ENCODE assay signal across 9 mouse cellular contexts in the genomic region with DNA sequence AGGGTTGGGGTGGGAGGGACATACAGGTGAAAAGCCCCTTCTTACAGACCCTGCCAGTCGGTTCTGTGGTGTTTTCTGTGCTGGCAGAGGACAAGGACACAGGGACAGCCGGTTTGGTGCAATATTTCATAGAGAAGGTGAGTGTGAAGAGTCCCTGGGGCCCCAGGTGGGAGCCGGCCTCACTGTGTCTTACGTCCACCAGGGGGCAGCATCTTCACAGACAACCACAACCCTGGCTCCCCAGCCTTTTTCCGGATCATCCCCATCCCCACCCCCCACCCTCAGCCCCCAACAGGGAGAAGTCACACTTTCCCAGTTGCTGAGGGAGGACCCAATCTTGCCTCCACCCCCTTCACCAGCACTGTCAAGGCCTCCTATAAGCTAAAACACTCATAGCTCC. TPM values are rescaled to one million over a fixed set of nuclear protein-coding genes. Genes with fewer than 3 reads are reported as not detected.
DNase-seq lines count a peak whose midpoint lies in the region; ATAC-seq and TF ChIP-seq lines count a peak whose summit lies in the region.
"Had no signal": no experiment of that assay in that cellular context is flagged by ENCODE, and none has a peak within 500 bp of the region (broad histone marks: within the 10 kb centered on the region; RNA-seq: fewer than 3 reads in every experiment).

No protein-coding gene starts in this region.

- H3K4me2 ChIP-seq in lung, embryonic 14.5 days: no peak overlapping the region

- TF ChIP-seq CTCF in lung, embryonic 14.5 days (IDR thresholded peaks at IDR 0.05; ENCODE audit: low read depth): peak; percentile 77

- no peak overlapping the region for H3K27ac ChIP-seq in lung, embryonic 14.5 days (ENCODE audit: low read depth)
- H3K27ac ChIP-seq in limb, embryonic 10.5 days: no peak overlapping the region

- no peaks in the 10 kb centered on the region for H3K9me3 ChIP-seq in lung, embryonic 14.5 days (ENCODE audit: low read depth, low read length)
- no peaks in the 10 kb centered on the region for H3K9me3 ChIP-seq in limb, embryonic 10.5 days (replicated peaks)

- H3K36me3 ChIP-seq in lung, embryonic 14.5 days (ENCODE audit: insufficient read depth): no peaks in the 10 kb centered on the region
- no peaks in the 10 kb centered on the region for H3K36me3 ChIP-seq in limb, embryonic 10.5 days

- WGBS in lung, embryonic 14.5 days: 0% methylated on average over 5 of the region's 5 CpGs
- WGBS in limb, embryonic 10.5 days: 3% methylated on average over 5 of the region's 5 CpGs

- no peaks in the 10 kb centered on the region for H3K27me3 ChIP-seq in lung, embryonic 14.5 days (ENCODE audit: insufficient read depth, low read length)
- no peaks in the 10 kb centered on the region for H3K27me3 ChIP-seq in limb, embryonic 10.5 days (ENCODE audit: low read depth, poor library complexity, severe bottlenecking)

- H3K4me3 ChIP-seq in lung, embryonic 14.5 days (ENCODE audit: low read depth, low read length): no peak overlapping the region
- no peak overlapping the region for H3K4me3 ChIP-seq in limb, embryonic 10.5 days

- H3K9ac ChIP-seq in lung, embryonic 14.5 days: no peak overlapping the region

- no peaks in the 10 kb centered on the region for H3K4me1 ChIP-seq in lung, embryonic 14.5 days (ENCODE audit: insufficient read depth)
- no peaks in the 10 kb centered on the region for H3K4me1 ChIP-seq in limb, embryonic 10.5 days

- DNase-seq in lung, embryonic 14.5 days: peak; percentile 59
- no peak for DNase-seq in lung, adult 18-20 months
- peak; percentile 81 for DNase-seq in ZHBTc4 (ENCODE audit: low read depth, low spot score)
- peak; percentile 48 to 64 for DNase-seq in cerebellum, postnatal 4 days (ENCODE audit: low spot score in 2 of 2)
- DNase-seq in heart, postnatal 14 days: peak; percentile 39 to 44
- DNase-seq in limb, embryonic 10.5 days (ENCODE audit: low spot score): peak; percentile 75
- peak; percentile 78 for DNase-seq in retina, embryonic 14.5 days (ENCODE audit: low spot score)
- DNase-seq in ovary, postnatal 14 days (ENCODE audit: low spot score): no peak

- intact Hi-C loops in heart, postnatal 14 days (cut with DNase I): loop anchor here (1.0 kb wide), 1 partner anchor 49 kb away; a partner anchor contains a TSS

- no peak for ATAC-seq in lung, embryonic 14.5 days (ENCODE audit: insufficient read depth)

RNA-seq across cellular contexts. Expression of a gene that starts 15.7 kb away (rescaled TPM):
- polyA plus RNA-seq in lung, embryonic 14.5 days (2014; fragmentation: Nextera tagmentation; extraction: Ambion mirVana): 0.04 TPM in 1 of 2 replicates, not detected in the other
- total RNA-seq in heart, postnatal 14 days (2021): not detected
- polyA plus RNA-seq in limb, embryonic 10.5 days (2016; fragmentation: Nextera tagmentation; extraction: Ambion mirVana): 0.04 TPM in 1 of 2 replicates, not detected in the other
- total RNA-seq: hematopoietic stem cell, adult 5-6 weeks had no signal

RNA-seq across cellular contexts. Expression of a gene that starts 23.2 kb away (rescaled TPM):
- 59.9 and 63.4 TPM in 2 replicates for polyA plus RNA-seq in lung, embryonic 14.5 days (2014; fragmentation: Nextera tagmentation; extraction: Ambion mirVana)
- total RNA-seq in heart, postnatal 14 days (2021): 10 to 100 TPM; 55.6 to 57.8 TPM
- 104 and 135 TPM in 2 replicates for polyA plus RNA-seq in limb, embryonic 10.5 days (2016; fragmentation: Nextera tagmentation; extraction: Ambion mirVana)

RNA-seq across cellular contexts. Expression of a gene that starts 32.8 kb away (rescaled TPM):
- 0.34 and 0.53 TPM in 2 replicates for polyA plus RNA-seq in lung, embryonic 14.5 days (2014; fragmentation: Nextera tagmentation; extraction: Ambion mirVana)
- total RNA-seq in heart, postnatal 14 days (2021): not detected
- polyA plus RNA-seq in limb, embryonic 10.5 days (2016; fragmentation: Nextera tagmentation; extraction: Ambion mirVana): 0.24 and 0.54 TPM in 2 replicates
- total RNA-seq: hematopoietic stem cell, adult 5-6 weeks had no signal

RNA-seq across cellular contexts. Expression of a gene that starts 49.5 kb away (rescaled TPM):
- polyA plus RNA-seq in lung, embryonic 14.5 days (2014; fragmentation: Nextera tagmentation; extraction: Ambion mirVana): not detected in 2 replicates
- not detected for total RNA-seq in heart, postnatal 14 days (2021)
- not detected in 2 replicates for polyA plus RNA-seq in limb, embryonic 10.5 days (2016; fragmentation: Nextera tagmentation; extraction: Ambion mirVana)
- total RNA-seq: hematopoietic stem cell, adult 5-6 weeks had no signal

Comparison
In these comparisons a context has a peak if more than half of its experiments do, and no peak if none do; other contexts are left out.
1. DNase-seq: peak in lung, embryonic 14.5 days (single experiment), ZHBTc4 (single experiment), cerebellum, postnatal 4 days (2 of 2), heart, postnatal 14 days (2 of 2), limb, embryonic 10.5 days (single experiment) and retina, embryonic 14.5 days (single experiment); none in lung, adult 18-20 months (0 of 2) and ovary, postnatal 14 days (single experiment).